Mouse (Mus musculus) megakaryocyte, embryonic 14.5 days (primary cell): Measurements from ENCODE around the gene Pex19. TPM values are rescaled to one million over a fixed set of nuclear protein-coding genes. Genes with fewer than 3 reads are reported as not detected.

Source experiments
- H3K27me3 ChIP-seq: replicated peaks from 2 replicates; pipeline ENCODE3; 2012; ENCODE audit warnings: inconsistent platforms
- H3K36me3 ChIP-seq: replicated peaks from 2 replicates; pipeline ENCODE3; 2012; ENCODE audit warnings: low read length, inconsistent platforms, mixed read lengths
- H3K4me1 ChIP-seq: 2 replicates; pipeline ENCODE4 v1.6.1; 2012; ENCODE audit warnings: inconsistent platforms
- H3K4me3 ChIP-seq: replicated peaks from 2 replicates; pipeline ENCODE3; 2012; ENCODE audit warnings: moderate library complexity, mild to moderate bottlenecking, inconsistent platforms
- H3K9me3 ChIP-seq: 2 replicates; pipeline ENCODE4 v1.6.1; 2012; ENCODE audit warnings: inconsistent platforms
- FLI1 ChIP-seq: IDR thresholded peaks from 2 replicates; pipeline ENCODE4 v1.6.1; 2012; ENCODE audit warnings: low read length, inconsistent platforms, mixed read lengths
- GATA1 ChIP-seq: IDR thresholded peaks from 3 replicates; pipeline ENCODE4 v1.6.1; 2012; ENCODE audit warnings: mixed read lengths, low read length, inconsistent platforms, borderline replicate concordance
- polyA plus RNA-seq: library from polyadenylated mRNA; stranded (reverse); fragments of >175 nt; gene quantifications from 2 replicates; pipeline ENCODE4 v1.2.3, GENCODE M21; 2012; ENCODE audit warnings: low replicate concordance; ENCODE audit not compliant: insufficient read depth

The Pex19 gene
- polyA plus RNA-seq, 1 experiment = 18.9 TPM

DNA sequence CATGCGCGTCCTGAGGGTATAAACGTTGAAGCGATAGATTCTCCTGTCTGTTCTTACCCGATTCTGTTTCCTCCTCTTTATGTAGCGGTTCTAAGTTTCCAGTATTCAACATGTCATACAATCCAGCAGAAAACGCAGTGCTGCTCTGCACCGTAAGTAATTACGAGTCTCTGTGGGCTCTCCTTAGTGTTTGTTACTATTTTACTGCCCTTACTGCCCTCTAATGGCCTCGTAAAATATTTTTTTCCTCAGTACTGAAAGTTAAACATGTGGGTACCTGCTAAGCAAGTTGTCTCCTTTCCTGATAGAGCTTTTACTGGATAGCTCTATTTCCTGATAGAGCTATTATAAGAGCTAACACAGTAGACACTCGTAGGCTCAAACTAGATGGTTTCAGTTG is 21.5 kb upstream of the Pex19 start:
- Histone ChIP-seq H3K36me3 (peaks cover 96% of the 10 kb centered on the region), H3K4me1 (peaks cover 4% of the 10 kb centered on the region; the same call in 1 of the 2 replicates), H3K4me3 (no peak overlapping the region), H3K27me3 (no peaks in the 10 kb centered on the region), H3K9me3 (no peaks in the 10 kb centered on the region)
- TF ChIP-seq FLI1 = no peak
- TF ChIP-seq GATA1 = no peak

GRCm38 (mm10) chr1:172107777-172108477 is 18.6 kb upstream of the Pex19 start:
- TF ChIP-seq FLI1 = no peak
- no peak for TF ChIP-seq GATA1
- Histone ChIP-seq H3K9me3 (no peaks in the 10 kb centered on the region), H3K4me3 (no peak overlapping the region), H3K36me3 (peaks cover 97% of the 10 kb centered on the region), H3K4me1 (no peaks in the 10 kb centered on the region), H3K27me3 (no peaks in the 10 kb centered on the region)

DNA sequence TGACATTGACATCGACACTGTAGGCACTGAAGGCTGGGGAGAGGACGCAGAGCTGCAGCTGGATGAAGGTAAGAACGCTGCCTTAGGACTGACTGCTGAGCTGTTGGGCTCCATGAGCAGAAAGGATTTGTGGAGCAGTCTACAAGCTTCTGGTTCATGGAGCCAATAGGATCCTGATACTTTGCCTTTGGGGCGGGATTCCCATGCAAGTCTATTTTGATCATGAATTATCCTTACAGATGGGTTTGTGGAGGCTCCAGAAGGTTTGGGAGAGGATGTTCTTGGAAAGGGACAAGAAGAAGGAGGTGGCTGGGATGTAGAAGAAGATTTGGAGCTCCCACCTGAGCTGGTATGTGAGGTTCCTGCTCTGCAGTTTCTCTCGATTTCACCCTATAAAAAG is 9.6 kb upstream of the Pex19 start:
- no peaks in the 10 kb centered on the region for H3K27me3 ChIP-seq
- H3K4me1 ChIP-seq = peaks cover 40% of the 10 kb centered on the region
- H3K4me3 ChIP-seq = peak overlapping the region; percentile 46
- TF ChIP-seq FLI1 = no peak
- TF ChIP-seq GATA1 = no peak
- no peaks in the 10 kb centered on the region for H3K9me3 ChIP-seq
- peaks cover 99% of the 10 kb centered on the region for H3K36me3 ChIP-seq

DNA sequence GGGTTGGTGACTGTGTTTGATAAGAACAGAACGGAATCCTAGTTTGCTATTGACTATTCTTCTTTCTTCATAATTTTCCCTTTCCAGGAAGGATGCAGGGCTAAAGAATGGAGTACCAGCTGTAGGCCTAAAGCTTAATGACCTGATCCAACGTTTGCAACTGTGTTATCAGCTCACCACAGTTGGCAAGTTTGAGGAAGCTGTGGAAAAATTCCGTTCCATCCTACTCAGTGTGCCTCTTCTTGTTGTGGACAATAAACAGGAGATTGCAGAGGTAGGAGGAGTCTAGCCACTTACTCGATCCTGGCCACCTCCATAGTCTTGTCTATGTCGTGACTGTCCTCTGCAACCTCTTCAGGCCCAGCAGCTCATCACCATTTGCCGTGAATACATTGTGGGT is 7.5 kb upstream of the Pex19 start:
- peaks cover 40% of the 10 kb centered on the region for H3K4me1 ChIP-seq
- TF ChIP-seq FLI1 (no peak), GATA1 (no peak)
- no peaks in the 10 kb centered on the region for H3K27me3 ChIP-seq
- H3K36me3 ChIP-seq = peaks cover 98% of the 10 kb centered on the region
- no peaks in the 10 kb centered on the region for H3K9me3 ChIP-seq
- no peak overlapping the region for H3K4me3 ChIP-seq

- H3K27me3 ChIP-seq = no peaks in the 10 kb centered on the region
- TF ChIP-seq FLI1 (no peak), GATA1 (no peak)
- no peaks in the 10 kb centered on the region for H3K9me3 ChIP-seq
- H3K36me3 ChIP-seq = peaks cover 91% of the 10 kb centered on the region
- no peak overlapping the region for H3K4me3 ChIP-seq
- H3K4me1 ChIP-seq = peaks cover 40% of the 10 kb centered on the region
Measured at GRCm38 (mm10) chr1:172119720-172120119, 6.8 kb upstream of the Pex19 start.

GRCm38 (mm10) chr1:172122671-172123070 is 3.9 kb upstream of the Pex19 start:
- no peak overlapping the region for H3K4me3 ChIP-seq
- H3K9me3 ChIP-seq = no peaks in the 10 kb centered on the region
- H3K36me3 ChIP-seq = peaks cover 62% of the 10 kb centered on the region
- peaks cover 41% of the 10 kb centered on the region for H3K4me1 ChIP-seq
- H3K27me3 ChIP-seq = no peaks in the 10 kb centered on the region
- TF ChIP-seq GATA1 (no peak), FLI1 (no peak)

- no peaks in the 10 kb centered on the region for H3K27me3 ChIP-seq
- TF ChIP-seq GATA1 = no peak
- no peak for TF ChIP-seq FLI1
- H3K4me3 ChIP-seq = no peak overlapping the region
- H3K9me3 ChIP-seq = no peaks in the 10 kb centered on the region
- peaks cover 57% of the 10 kb centered on the region for H3K36me3 ChIP-seq
- peaks cover 34% of the 10 kb centered on the region for H3K4me1 ChIP-seq
Measured at GRCm38 (mm10) chr1:172124572-172124971, 2.0 kb upstream of the Pex19 start.

DNA sequence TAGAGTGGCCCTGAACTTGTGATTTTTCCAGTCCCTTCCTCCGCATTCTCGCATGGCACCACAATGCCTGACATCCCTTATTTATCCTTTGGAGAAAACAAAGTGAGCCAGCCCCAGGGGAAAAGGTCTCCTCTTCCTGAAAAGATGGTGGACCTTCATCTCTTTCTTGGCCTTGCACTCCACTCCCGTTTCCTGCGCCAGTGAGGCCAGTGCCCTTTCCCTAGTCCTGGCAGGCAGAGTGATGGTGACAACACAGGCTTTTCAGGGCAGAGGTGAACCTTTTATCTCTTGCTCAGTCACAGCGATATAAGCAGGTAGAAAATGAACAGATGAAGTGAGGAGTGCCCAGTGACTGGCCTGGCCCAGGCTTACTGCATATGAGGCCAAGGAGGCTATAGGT is 932 bp downstream of the Pex19 start:
- TF ChIP-seq GATA1 = no peak
- no peak for TF ChIP-seq FLI1
- H3K4me3 ChIP-seq = peak overlapping the region; percentile 95
- peaks cover 54% of the 10 kb centered on the region for H3K36me3 ChIP-seq
- H3K9me3 ChIP-seq = no peaks in the 10 kb centered on the region
- H3K4me1 ChIP-seq = peaks cover 22% of the 10 kb centered on the region
- no peaks in the 10 kb centered on the region for H3K27me3 ChIP-seq

GRCm38 (mm10) chr1:172128563-172128962 is 2.0 kb downstream of the Pex19 start:
- Histone ChIP-seq H3K4me3 (peak overlapping the region; percentile 5), H3K9me3 (no peaks in the 10 kb centered on the region), H3K36me3 (peaks cover 53% of the 10 kb centered on the region), H3K4me1 (peaks cover 26% of the 10 kb centered on the region), H3K27me3 (no peaks in the 10 kb centered on the region)
- no peak for TF ChIP-seq FLI1
- no peak for TF ChIP-seq GATA1

DNA sequence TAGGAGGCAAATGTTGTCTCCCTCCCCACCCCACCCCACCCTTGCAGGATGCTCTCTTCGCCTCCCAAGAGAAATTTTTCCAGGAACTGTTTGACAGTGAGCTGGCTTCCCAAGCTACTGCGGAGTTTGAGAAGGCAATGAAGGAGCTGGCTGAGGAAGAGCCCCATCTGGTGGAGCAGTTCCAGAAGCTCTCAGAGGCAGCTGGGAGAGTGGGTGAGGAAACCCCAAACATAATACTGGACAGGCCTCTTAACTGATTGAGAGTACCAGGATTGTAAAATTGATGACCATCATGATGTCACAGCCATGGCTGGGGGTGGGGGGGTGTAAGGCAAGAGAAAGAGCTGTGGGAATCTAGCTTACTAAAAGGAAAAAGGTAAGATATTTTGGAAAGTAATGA is 2.6 kb downstream of the Pex19 start:
- H3K9me3 ChIP-seq = no peaks in the 10 kb centered on the region
- no peaks in the 10 kb centered on the region for H3K27me3 ChIP-seq
- H3K4me3 ChIP-seq = no peak overlapping the region
- no peak for TF ChIP-seq GATA1
- no peak for TF ChIP-seq FLI1
- H3K36me3 ChIP-seq = peaks cover 55% of the 10 kb centered on the region
- H3K4me1 ChIP-seq = peaks cover 26% of the 10 kb centered on the region

- TF ChIP-seq GATA1 = no peak
- no peak for TF ChIP-seq FLI1
- H3K27me3 ChIP-seq = no peaks in the 10 kb centered on the region
- no peaks in the 10 kb centered on the region for H3K9me3 ChIP-seq
- H3K36me3 ChIP-seq = peaks cover 62% of the 10 kb centered on the region
- no peak overlapping the region for H3K4me3 ChIP-seq
- H3K4me1 ChIP-seq = peaks cover 26% of the 10 kb centered on the region
Measured at GRCm38 (mm10) chr1:172129780-172130179, 3.2 kb downstream of the Pex19 start.
